Mouse (Mus musculus) embryonic fibroblast, embryonic 13.5 days (primary cell): ENCODE measurements around the gene BC051019.
A peak's percentile ranks its signal among the peaks of the same experiment; 100 is the strongest.

Source experiments
- CTCF ChIP-seq: IDR thresholded peaks from 2 replicates; pipeline ENCODE4 v1.5.1; 2011; ENCODE audit warnings: mild to moderate bottlenecking, control low read depth, low read length, moderate library complexity, borderline replicate concordance; ENCODE audit not compliant: insufficient read depth
- POLR2A ChIP-seq: IDR thresholded peaks from 2 replicates; pipeline ENCODE4 v1.6.1; 2011; ENCODE audit warnings: low read depth, mild to moderate bottlenecking, control low read depth, low read length, moderate library complexity

DNA sequence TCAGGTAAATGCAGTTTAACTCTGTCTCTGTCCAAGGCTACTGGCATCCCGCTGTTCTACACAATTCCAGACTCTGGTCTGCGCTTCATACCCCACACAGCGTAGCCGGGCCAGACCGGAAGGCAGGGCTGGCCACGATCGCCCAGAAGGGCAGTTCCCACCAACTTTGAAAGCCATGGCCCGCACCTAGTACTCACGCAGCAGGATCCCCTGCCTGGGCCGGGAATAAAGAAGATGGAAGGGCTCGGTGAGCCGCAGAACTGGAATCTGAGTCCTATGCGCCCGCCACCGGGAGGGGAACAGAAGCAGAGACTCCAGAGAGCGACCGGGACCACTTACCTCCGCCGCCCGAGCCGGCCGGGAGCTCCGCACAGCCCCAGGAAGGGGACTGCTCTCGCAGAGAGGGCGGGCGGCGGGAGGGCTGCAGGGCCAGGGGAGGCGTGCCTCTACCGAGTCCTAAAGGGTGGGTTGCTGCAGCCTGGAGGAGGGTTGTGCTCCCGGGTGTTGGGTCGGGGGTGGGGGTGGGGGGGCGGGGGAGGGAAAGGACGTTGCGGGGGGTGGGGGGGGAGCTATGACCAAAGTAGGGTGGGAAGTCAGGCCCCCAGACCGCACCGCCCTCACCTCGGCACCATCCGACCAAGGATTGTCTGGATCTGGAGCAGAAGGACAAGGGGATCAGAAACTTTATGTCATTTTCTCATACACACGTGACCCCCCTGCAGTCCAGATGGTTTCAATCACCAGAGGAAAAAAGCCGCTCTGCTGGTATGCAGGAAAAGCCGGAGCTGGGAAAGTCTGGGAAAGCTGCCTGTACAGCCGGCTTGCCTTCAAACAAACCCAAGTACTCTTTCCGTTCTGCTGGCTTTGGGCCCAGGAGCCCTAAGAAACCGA, 51.8 kb downstream of the BC051019 start:
- TF ChIP-seq POLR2A (peak; percentile 76), CTCF (no peak)
